Mouse (Mus musculus): ENCODE measurements around the gene Gatc.

Gene Gatc

GRCm38 (mm10) chr5:115296347-115296746, 44.6 kb downstream of the Gatc start:
- in situ Hi-C loops (cut with MboI; ENCODE audit: unreplicated experiment in 2 of 2): loop anchor here in 1 of 2 experiments (25.0 kb wide), 1 partner anchor 141 kb away; the partner anchor contains the start of gene Msi1

GRCm38 (mm10) chr5:115294173-115294572, 46.8 kb downstream of the Gatc start:
- in situ Hi-C loops (cut with MboI; ENCODE audit: unreplicated experiment in 2 of 2): loop anchor here in 1 of 2 experiments (25.0 kb wide), 1 partner anchor 143 kb away; the partner anchor contains the start of gene Msi1

- in situ Hi-C loops (cut with MboI; ENCODE audit: unreplicated experiment in 2 of 2): loop anchor here in 1 of 2 experiments (25.0 kb wide), 1 partner anchor 153 kb away; the partner anchor contains the start of gene Msi1
These were observed 56.2 kb downstream of the Gatc start for GRCm38 (mm10) chr5:115284735-115285134.

All from v-Abl transformed pro-B cells (cell line).